Mouse (Mus musculus): ENCODE measurements around the gene Ip6k1. TPM values are rescaled to one million over a fixed set of nuclear protein-coding genes. Genes with fewer than 3 reads are reported as not detected.

The Ip6k1 gene
- total RNA-seq, 2 experiments from 2014 or later = 124 to 129 TPM

Small RNA genes lying within 50 kb of the gene (microRNA-seq; reads per million reads assigned to microRNA genes)
- gene Mir7088 = not detected

Other genes starting within 250 kb of the Ip6k1 start
- gene Rbm5, start 231.5 kb upstream of the Ip6k1 start, total RNA-seq (2021) = 100 to 1,000 TPM in 1 of 2 experiments, 10 to 100 TPM in 1; 91.6 to 126 TPM
- gene Rbm6, start 129.3 kb upstream of the Ip6k1 start, total RNA-seq (2021) = 10 to 100 TPM; 45.6 to 55.8 TPM
- 10 to 100 TPM; 17.7 to 19.8 TPM for gene Mon1a, start 114.3 kb upstream of the Ip6k1 start, total RNA-seq (2021)
- 10 to 100 TPM in 1 of 2 experiments, 1 to 10 TPM in 1; 5.2 to 11.9 TPM for gene Mst1r, start 95.6 kb upstream of the Ip6k1 start, total RNA-seq (2021)
- not detected for gene Actl11, start 74.0 kb upstream of the Ip6k1 start, total RNA-seq (2021)
- 1 to 10 TPM; 2.9 to 3.6 TPM for gene Camkv, start 66.8 kb upstream of the Ip6k1 start, total RNA-seq (2021)
- gene Traip, start 52.4 kb upstream of the Ip6k1 start, total RNA-seq (2021) = 1 to 10 TPM; 2.0 to 3.0 TPM
- gene Uba7, start 27.0 kb upstream of the Ip6k1 start, total RNA-seq (2021) = 10 to 100 TPM; 15.8 to 21.3 TPM
- gene Gm20661, start 19.4 kb upstream of the Ip6k1 start, total RNA-seq (2021) = under 1 TPM; 0.33 to 0.40 TPM
- gene Inka1, start 16.6 kb upstream of the Ip6k1 start, total RNA-seq (2021) = 1 to 10 TPM; 4.0 to 5.7 TPM
- gene Cdhr4, start 10.0 kb upstream of the Ip6k1 start, total RNA-seq (2021) = 1 to 10 TPM in 1 of 2 experiments, under 1 TPM in 1; 0.26 to 2.1 TPM
- gene Gm20662, start 6.2 kb upstream of the Ip6k1 start, total RNA-seq (2021) = 1 to 10 TPM; 1.1 to 1.7 TPM
- gene Gmppb, start 46.7 kb downstream of the Ip6k1 start, total RNA-seq (2021) = 10 to 100 TPM; 27.0 to 28.5 TPM
- gene Amigo3, start 50.7 kb downstream of the Ip6k1 start, total RNA-seq (2021) = 1 to 10 TPM; 4.5 to 4.7 TPM
- under 1 TPM; 0.17 to 0.49 TPM for gene Mst1, start 77.9 kb downstream of the Ip6k1 start, total RNA-seq (2021)
- 10 to 100 TPM; 54.3 to 57.1 TPM for gene Rnf123, start 80.8 kb downstream of the Ip6k1 start, total RNA-seq (2021)
- gene Apeh, start 92.1 kb downstream of the Ip6k1 start, total RNA-seq (2021) = 10 to 100 TPM; 72.7 to 88.0 TPM
- gene Bsn, start 187.9 kb downstream of the Ip6k1 start, total RNA-seq (2021) = 1 to 10 TPM; 3.2 to 4.3 TPM